Mouse (Mus musculus): ENCODE measurements around the gene Cdk12.

DNA sequence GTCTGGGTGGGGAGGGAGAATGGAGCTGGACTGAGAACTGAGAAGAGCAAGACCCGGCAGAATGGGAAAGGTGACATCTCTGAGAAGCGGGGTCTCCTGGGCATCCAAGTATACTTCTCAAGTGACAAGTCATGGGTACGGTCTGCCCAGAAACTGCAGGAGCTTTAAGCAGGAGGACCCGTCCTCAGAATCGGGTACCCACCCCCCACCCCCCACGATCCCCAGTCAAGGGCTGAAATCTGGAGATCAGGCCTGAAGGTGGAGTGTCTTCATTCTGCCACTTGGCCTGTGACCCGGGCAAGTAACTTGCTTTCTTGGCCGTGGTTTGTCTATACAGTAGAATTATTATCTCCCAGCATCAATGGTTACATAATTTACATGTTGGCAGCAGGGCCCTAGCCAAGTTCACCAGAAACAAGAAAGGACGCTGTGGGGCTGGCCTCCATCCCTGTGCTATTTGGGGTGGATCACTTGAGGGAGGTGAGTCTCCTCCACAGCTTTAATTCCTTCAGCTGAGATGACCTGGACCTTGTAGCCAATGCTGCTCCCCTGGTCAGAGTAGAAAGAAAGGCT, 92.2 kb downstream of the Cdk12 start:
- no peak for TF ChIP-seq CTCF (IDR thresholded peaks at IDR 0.05)
- TF ChIP-seq EP300 (IDR thresholded peaks at IDR 0.05), result no peak

Measured in lung, postnatal 0 days (tissue).